Mouse (Mus musculus) fibroblast of lung, adult 2 months (primary cell): Measurements from ENCODE around the gene Upp1.
A peak's percentile ranks its signal among the peaks of the same experiment; 100 is the strongest.
"Not testable (repeated sequence)": the region's sequence is repeated elsewhere in the genome, so short reads cannot be mapped to it uniquely, and the experiment has no call there.

ENCODE experiments used
- DNase-seq: peaks from one replicate; pipeline ENCODE4 v3.0.0-alpha.2; 2011; ENCODE audit warnings: low read depth

Gene Upp1

DNA sequence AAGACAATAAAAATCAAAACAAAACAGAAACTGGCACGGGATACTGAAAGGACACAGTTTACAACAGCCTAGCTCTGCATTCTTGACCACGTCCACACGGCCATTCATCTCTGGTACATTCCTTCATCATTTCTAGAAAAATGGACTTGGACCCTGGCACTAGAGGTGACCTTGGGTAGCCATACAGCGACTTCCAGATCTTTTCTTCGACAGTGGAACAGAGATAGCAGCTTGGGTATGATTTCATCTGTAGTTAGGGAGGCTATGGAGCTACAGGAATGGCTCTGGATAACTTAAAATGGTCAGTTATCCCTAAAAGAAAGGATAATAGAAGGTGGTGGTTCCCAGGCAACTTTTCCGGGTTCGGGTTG lies at the start of gene Upp1:
Gene Upp1 (plus strand): TSS at position 54 of the 371 bp plus-strand sequence.
- no peak for DNase-seq

GRCm38 (mm10) chr11:9076444-9076843 lies 41.5 kb upstream of the Upp1 start:
- no peak for DNase-seq

DNA sequence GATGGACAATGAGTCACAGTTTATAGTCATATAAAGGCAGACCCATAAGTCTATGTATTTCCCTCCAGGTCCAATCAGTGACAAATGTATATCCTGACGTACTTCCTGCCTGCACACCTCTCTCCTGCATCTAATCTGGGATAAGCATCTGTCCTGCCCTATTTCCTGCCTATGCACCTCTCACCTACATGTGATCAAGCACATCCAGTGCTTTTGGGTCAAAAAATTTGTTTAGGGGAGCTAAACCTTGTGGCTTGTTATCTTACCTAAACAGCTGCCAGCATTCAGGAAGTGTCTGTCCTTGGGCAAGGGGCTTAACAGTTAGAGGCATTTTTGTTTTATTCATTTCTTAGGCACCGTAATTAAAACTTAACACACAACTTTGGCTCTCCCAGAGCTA lies 4.7 kb upstream of the Upp1 start:
- no peak for DNase-seq

DNA sequence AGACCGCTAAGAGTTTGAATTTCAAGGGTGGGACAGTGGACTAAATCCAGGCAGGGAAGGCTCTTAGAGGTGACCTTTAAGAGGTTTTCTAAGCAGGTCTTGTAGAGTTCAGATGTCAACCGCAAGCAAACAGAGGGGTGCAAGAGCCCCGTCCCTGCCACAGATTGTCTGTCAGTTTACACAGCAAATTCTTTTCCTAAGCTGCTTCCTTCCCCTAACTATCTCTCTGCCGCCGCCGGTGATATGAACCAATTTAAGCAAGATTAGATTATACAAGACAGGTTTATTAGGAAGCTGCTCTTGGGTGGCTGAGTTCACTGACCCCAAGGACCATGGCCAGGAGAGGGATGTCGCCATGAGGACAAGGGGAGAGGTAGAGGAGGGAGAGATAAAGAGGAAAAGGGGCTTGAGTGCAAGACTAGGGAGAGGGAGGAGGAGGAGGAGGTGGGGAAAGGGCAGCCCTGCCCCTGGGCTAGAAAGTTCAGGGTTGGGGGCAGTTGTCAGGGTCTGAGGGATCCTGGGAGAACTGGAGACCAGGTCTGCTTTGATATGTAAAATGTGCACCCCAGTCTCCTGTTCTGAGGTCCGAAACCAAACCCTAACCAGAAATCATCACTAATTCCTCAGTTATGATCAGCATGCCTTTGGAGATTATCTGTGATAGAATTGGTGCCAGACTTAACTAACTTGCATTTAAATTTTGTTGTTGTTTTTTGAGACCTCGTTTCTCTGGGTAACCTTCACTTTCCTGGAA lies 2.4 kb upstream of the Upp1 start:
- DNase-seq, result no peak

DNA sequence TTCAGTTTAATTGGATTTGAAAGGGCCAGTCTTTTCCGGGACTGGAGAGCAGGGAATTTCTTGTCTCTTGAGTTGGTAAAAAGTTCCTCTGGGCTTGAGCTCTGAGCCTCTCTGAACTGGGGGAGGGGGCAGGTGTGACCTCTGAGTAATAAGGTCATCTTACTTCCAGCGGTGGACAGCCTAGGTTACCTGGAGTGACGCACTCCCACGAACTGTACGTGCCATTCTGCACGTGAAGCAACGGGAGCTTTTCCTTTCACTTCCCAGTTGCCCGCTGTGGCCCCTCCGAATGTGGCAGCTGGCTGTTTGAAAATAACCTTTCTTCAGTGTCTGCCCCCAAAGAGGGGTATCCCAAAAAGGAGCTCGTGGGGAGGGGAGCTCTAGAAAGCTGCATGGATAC lies 1.8 kb upstream of the Upp1 start:
- DNase-seq, result no peak

DNA sequence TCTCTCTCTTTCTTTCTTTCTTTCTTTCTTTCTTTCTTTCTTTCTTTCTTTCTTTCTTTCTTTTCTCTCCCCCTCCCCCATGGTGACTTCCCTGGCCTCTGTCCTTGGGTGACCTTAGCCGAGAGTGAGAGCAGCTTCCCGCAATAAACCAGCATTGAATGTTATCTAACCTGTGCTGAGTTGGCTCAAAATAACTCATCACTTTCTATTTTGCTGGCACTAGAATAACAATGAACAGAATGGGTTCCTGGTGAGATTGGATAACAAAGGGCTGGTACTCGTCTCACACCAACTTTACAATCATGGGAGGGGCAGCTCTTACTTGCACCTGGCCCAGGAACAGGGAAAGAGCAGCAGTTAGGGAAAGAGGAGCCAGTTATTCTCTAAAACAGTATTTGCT lies 987 bp upstream of the Upp1 start:
- no peak for DNase-seq

DNA sequence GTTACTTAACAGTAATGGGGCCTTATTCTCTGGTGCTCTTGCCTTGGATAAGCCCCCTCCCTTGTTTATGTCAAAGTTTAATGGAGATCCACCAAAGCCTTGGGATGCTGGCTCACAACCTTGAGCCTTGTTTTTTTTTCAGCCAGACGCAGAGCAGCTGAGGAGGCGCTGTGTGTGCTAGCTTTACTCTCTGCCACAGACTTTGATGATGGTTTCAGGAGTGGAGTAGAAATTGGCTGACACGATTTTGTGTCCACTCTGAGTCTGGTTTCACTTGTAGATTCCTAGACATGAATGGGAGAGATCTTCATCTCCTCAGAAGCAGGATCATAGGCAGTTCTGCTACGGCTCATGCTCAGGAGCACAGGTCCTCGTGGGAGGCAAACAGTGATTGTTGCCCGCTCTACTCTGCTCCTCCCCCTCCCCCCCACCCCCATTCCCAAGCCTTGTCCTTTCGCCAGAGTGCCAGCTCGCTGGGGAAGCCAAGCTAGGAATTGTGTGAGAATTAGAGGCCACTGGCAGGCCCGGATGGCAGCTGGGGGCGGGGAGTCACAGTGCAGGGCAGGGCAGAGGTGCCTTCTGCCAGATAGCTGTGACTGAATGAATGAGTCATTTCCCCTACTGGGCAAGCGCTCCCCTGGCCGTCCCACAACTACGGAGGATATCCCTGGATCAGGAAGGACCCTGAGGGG lies 399 bp upstream of the Upp1 start:
- DNase-seq, result peak; percentile 17

GRCm38 (mm10) chr11:9118421-9119121 lies 668 bp downstream of the Upp1 start:
- no peak for DNase-seq

- no peak for DNase-seq
Measured at GRCm38 (mm10) chr11:9119231-9120020, 1.5 kb downstream of the Upp1 start.

DNA sequence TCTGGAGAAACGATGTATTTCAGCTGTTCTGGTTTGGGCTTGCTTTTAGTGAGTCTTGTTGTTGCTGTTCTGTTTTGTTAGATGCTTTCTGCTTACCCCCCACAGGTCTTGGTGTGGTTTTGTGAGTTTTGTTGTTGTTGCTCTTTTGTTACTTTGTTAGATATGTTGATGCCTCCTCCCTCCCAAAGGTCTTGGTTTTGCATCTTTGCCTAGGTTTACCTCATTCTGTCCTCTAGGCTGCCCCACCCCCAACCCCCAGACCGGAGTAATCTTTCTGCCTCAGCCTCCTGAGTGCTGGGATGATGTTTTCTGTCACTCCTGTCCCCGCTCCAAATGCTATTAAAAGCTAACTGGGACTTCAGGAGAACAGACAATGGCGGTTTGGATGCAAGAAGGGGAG lies 4.4 kb downstream of the Upp1 start:
- DNase-seq, result no peak

DNA sequence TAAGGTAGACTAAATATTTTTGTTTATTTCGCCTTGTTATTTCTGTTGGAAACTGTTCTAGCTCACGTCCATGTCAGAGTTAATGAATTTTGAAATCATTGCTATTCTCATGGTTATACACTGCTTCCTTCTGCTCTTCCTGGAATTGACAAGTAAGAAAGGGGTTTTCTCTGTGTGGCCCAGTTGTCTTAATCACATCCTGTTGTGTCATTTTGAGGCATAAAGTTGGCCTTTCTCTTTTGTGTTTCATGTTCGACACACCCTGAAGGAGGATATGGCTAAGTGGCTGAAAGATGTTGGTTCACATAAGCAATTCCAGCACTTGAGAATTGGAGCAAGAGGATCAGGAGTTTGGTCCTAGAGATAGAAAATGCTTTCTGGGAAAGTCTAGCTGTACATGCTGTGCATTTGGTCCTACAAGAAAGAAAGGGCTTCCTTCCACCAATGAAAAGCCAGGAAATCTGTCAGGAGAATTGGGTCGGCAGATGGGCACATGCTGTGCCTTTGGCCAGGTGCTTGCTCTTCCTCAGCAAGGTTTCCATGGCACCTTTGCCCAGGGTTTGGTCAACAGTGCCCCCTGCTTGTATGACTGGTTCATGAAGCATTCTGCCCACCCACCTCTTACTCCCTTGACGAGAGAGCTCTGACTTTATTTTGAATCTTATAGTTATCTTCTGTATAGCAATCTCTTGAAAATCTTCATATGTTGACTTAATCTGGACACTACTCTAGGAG lies 8.6 kb downstream of the Upp1 start:
- no peak for DNase-seq

DNA sequence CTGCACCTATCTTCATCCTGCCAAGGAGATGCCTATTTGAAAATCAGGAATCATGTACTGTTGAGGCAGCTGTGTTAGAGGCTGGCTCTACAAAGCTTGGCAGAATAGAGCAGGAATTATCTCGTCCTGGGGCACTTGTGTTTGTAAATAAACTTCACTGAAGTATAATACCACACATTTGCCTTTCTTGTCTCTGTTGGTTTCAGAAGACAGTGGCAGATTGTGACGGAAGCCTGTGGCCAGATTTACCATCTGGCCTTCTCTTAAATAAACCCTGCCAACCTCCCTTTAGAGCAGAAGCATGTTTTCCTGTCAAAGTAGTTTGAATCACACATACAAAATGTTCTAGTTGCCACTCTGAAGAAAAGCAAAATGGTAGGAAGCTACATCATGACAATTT lies 10.2 kb downstream of the Upp1 start:
- DNase-seq, result no peak

DNA sequence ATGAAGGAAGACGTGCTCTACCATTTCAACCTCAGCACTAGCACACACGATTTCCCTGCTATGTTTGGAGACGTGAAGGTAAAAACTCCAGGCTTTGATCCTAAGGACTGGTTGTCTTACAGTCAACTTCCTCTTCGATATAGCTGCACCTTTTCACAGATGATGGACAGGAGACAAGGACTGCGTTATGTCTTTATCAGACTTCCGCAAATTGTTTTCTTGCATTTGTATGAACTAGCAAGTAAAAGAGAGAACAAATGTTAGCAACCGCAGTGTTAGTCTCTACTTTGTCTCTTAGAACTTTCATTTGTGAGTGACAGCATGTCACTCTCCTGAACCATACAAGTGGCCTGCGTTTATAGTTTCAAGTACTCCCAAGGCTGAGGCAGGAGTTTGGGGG lies 11.6 kb downstream of the Upp1 start:
- DNase-seq, result no peak

DNA sequence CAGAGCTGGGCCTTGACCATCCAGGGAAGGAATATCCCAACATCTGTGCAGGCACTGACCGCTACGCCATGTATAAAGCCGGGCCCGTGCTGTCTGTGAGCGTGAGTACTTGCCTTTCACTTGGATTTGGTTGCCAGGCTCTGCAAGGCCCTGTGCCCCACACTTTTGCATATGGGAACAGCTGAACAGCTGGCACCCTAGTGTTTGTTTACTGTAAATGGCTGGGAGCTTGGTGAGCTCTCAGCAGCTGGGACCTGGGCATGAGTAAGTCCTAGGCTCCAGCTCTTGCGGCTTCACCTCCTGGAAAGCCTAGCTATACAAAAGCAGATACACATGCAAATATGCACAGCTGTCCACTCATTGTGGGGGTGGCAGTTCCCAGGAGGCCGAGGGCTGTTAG lies 13.8 kb downstream of the Upp1 start:
- no peak for DNase-seq

- no peak for DNase-seq
Measured at GRCm38 (mm10) chr11:9135589-9136246, 17.8 kb downstream of the Upp1 start.

- DNase-seq, result peak; percentile 50
Measured at GRCm38 (mm10) chr11:9136471-9136870, 18.6 kb downstream of the Upp1 start.

DNA sequence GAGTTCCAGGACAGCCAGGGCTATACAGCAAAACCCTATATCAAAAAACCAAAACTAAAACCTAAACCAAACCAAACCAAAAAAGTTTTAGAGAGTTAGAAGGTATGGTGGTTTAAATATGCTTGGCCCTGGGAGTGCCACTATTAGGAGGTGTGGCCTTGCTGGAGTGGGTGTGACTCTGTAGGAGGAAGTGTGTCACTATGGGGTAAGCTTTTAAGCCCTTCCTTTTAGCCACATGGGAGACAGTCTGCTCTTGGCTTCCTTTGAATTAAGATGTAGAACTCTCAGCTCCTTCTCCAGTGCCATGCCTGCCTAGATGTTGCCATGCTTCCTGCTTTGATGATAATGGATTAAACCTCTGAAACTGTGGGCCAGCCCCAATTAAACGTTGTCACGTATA lies 27.2 kb downstream of the Upp1 start:
- no peak for DNase-seq

- DNase-seq, result no peak
Measured at GRCm38 (mm10) chr11:9146115-9146514, 28.2 kb downstream of the Upp1 start.

DNA sequence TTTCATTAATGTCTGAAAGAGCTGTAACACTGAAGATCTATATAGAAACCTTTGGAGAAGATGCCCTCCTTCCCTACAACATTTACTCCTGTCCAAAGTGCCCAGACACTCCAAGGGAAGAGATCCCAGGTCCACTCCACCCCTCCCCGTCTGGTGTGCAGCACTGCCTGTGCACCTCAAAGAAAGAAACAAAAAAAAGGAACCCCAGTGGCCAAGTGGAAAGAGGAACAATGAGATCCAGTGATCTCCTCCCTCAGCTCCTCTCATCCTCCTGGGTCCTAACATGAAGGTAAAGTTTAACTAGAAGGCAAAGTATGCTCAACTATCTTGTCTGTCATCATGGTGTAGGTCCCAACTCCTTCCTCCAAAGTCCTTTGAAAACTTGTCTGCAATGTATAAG lies 28.8 kb downstream of the Upp1 start:
- no peak for DNase-seq

GRCm38 (mm10) chr11:9148206-9148605 lies 30.3 kb downstream of the Upp1 start:
- no peak for DNase-seq

GRCm38 (mm10) chr11:9150403-9150802 lies 32.5 kb downstream of the Upp1 start:
- not testable (repeated sequence) for DNase-seq
